Mouse (Mus musculus) liver, adult 2 months (tissue): Measurements from ENCODE around the gene Atf4. TPM values are rescaled to one million over a fixed set of nuclear protein-coding genes. Genes with fewer than 3 reads are reported as not detected.

Experiments used
- DNase-seq: peaks from one replicate; pipeline ENCODE4 v3.0.0-alpha.2; 2011; ENCODE audit warnings: low read depth, low spot score; ENCODE audit errors: extremely low read depth
- H3K27ac ChIP-seq: fragments of 200-500 bp; replicated peaks from 2 replicates; pipeline ENCODE4 v1.5.1; 2012; ENCODE audit warnings: low read depth, mild to moderate bottlenecking, control low read depth, inconsistent platforms, low read length; ENCODE audit not compliant: insufficient read depth
- H3K27me3 ChIP-seq: fragments of 200-500 bp; 2 replicates; pipeline ENCODE4 v1.6.1; 2012; ENCODE audit warnings: mild to moderate bottlenecking, moderate library complexity, low read length, inconsistent platforms; ENCODE audit not compliant: control insufficient read depth, insufficient read depth
- H3K36me3 ChIP-seq: fragments of 200-500 bp; 2 replicates; pipeline ENCODE4 v1.6.1; 2012; ENCODE audit warnings: low read length, inconsistent platforms; ENCODE audit not compliant: control insufficient read depth, insufficient read depth
- H3K4me1 ChIP-seq: fragments of 200-500 bp; 2 replicates; pipeline ENCODE4 v1.6.1; 2011; ENCODE audit warnings: low read length; ENCODE audit not compliant: control insufficient read depth, insufficient read depth
- H3K4me3 ChIP-seq: fragments of 200-500 bp; 2 replicates; pipeline ENCODE4 v1.5.1; 2011; ENCODE audit warnings: low read depth, mild to moderate bottlenecking, control low read depth, low read length, moderate library complexity; ENCODE audit not compliant: insufficient read depth
- H3K79me2 ChIP-seq: fragments of 200-500 bp; 2 replicates; pipeline ENCODE4 v1.6.1; 2012; ENCODE audit warnings: inconsistent platforms, mild to moderate bottlenecking, low read length, moderate library complexity; ENCODE audit not compliant: control insufficient read depth, insufficient read depth
- H3K9ac ChIP-seq: fragments of 200-500 bp; 2 replicates; pipeline ENCODE4 v1.6.1; 2012; ENCODE audit warnings: low read depth, mild to moderate bottlenecking, control low read depth, inconsistent platforms, low read length
- CTCF ChIP-seq: fragments of 200-500 bp; IDR thresholded peaks from 2 replicates; pipeline ENCODE4 v1.5.1; 2011; ENCODE audit warnings: low read depth, low read length, control low read depth
- POLR2A ChIP-seq: fragments of 200-500 bp; IDR thresholded peaks from 2 replicates; pipeline ENCODE4 v1.6.1; 2011; ENCODE audit warnings: low read length, control low read depth; ENCODE audit not compliant: insufficient read depth; ENCODE audit errors: extremely low read depth
- WGBS: fragments of 180-500 bp; shearing (Covaris S2); methylation state at CpG from one replicate; pipeline ENCODE4 v1.1.7; 2018; 5-methylcytosine and 5-hydroxymethylcytosine counted together
- polyA plus RNA-seq: library from polyadenylated mRNA; depleted of rRNA; stranded (reverse); fragments of >200 nt; gene quantifications from 2 replicates; pipeline ENCODE4 v1.2.3, GENCODE M21; 2012
- total RNA-seq: library from RNA; depleted of rRNA; stranded (reverse); fragments of >200 nt; gene quantifications from 2 replicates; pipeline ENCODE4 v1.2.3, GENCODE M21; 2014

Atf4 gene
- total and polyA plus RNA-seq, 2 experiments: 50.0 to 130 TPM

DNA sequence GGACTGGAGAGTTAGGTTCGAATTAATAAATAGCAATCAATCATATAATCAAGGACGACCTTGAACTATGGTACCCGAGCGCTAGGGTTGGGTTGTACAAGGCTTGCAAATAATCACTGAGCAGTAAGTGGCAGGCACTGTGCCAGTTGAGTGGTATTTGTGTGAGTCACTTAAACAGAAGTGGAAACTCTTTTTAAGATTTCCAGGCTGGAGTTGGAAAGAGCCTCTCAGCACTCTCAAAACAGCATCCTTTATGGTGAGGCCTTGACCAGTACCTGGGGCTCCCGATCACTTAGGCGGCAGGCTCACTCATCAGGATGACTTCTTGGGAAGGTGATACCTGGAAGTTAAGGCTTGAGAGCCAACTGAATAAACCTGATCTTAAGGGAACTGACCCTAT lies 777 bp upstream of the Atf4 start:
- Histone ChIP-seq H3K36me3 (peaks cover 23% of the 10 kb centered on the region), H3K79me2 (peaks cover 12% of the 10 kb centered on the region; the same call in 1 of the 2 replicates)
- 11% methylated on average over 6 of the region's 6 CpGs for WGBS

GRCm38 (mm10) chr15:80255646-80256121 lies 700 bp downstream of the Atf4 start:
- Histone ChIP-seq H3K79me2 (peaks cover 12% of the 10 kb centered on the region; the same call in 1 of the 2 replicates), H3K27me3 (no peaks in the 10 kb centered on the region), H3K4me3 (peak overlapping the region; percentile 85), H3K27ac (peak overlapping the region; percentile 96), H3K36me3 (peaks cover 21% of the 10 kb centered on the region), H3K9ac (peak overlapping the region; percentile 98), H3K4me1 (peaks cover 22% of the 10 kb centered on the region)
- peak; percentile 53 for DNase-seq
- TF ChIP-seq CTCF: no peak
- no peak for TF ChIP-seq POLR2A
- under 1% methylated on average over 50 of the region's 51 CpGs for WGBS

More for the DNA sequence above, 777 bp upstream of the Atf4 start:
- peak; percentile 72 for DNase-seq
- peaks cover 33% of the 10 kb centered on the region for H3K4me1 ChIP-seq
- TF ChIP-seq CTCF: no peak
- no peaks in the 10 kb centered on the region for H3K27me3 ChIP-seq
- peak overlapping the region; percentile 47 for H3K4me3 ChIP-seq
- peak overlapping the region; percentile 98 for H3K27ac ChIP-seq
- peak overlapping the region; percentile 83 for H3K9ac ChIP-seq

GRCm38 (mm10) chr15:80256242-80256641 lies 1.3 kb downstream of the Atf4 start:
- DNase-seq: no peak
- H3K79me2 ChIP-seq: peaks cover 12% of the 10 kb centered on the region; the same call in 1 of the 2 replicates
- peak overlapping the region; percentile 98 for H3K9ac ChIP-seq
- TF ChIP-seq POLR2A (no peak), CTCF (no peak)
- peak overlapping the region; percentile 85 for H3K4me3 ChIP-seq
- no peaks in the 10 kb centered on the region for H3K27me3 ChIP-seq
- peaks cover 19% of the 10 kb centered on the region for H3K36me3 ChIP-seq
- WGBS: under 1% methylated on average over 16 of the region's 16 CpGs
- peak overlapping the region; percentile 96 for H3K27ac ChIP-seq
- H3K4me1 ChIP-seq: peaks cover 17% of the 10 kb centered on the region

DNA sequence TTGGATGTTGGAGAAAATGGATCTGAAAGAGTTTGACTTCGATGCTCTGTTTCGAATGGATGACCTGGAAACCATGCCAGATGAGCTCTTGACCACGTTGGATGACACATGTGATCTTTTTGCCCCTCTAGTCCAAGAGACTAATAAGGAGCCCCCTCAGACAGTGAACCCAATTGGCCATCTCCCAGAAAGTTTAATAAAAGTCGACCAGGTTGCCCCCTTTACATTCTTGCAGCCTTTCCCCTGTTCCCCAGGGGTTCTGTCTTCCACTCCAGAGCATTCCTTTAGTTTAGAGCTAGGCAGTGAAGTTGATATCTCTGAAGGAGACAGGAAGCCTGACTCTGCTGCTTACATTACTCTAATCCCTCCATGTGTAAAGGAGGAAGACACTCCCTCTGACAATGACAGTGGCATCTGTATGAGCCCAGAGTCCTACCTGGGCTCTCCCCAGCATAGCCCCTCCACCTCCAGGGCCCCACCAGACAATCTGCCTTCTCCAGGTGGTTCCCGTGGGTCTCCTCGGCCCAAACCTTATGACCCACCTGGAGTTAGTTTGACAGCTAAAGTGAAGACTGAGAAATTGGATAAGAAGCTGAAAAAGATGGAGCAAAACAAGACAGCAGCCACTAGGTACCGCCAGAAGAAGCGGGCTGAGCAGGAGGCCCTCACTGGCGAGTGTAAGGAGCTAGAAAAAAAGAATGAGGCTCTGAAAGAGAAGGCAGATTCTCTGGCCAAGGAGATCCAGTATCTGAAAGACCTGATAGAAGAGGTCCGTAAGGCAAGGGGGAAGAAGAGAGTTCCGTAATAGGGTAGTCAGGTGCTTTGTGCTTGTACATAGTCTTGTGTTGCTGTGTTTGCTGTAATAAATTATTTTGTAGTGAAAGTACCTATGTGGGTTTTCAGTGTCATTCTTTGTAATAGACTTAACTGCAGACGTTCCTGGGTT lies 1.9 kb downstream of the Atf4 start:
- 25% methylated on average over 12 of the region's 12 CpGs for WGBS
- DNase-seq: no peak
- TF ChIP-seq CTCF: no peak
- TF ChIP-seq POLR2A: no peak

DNA sequence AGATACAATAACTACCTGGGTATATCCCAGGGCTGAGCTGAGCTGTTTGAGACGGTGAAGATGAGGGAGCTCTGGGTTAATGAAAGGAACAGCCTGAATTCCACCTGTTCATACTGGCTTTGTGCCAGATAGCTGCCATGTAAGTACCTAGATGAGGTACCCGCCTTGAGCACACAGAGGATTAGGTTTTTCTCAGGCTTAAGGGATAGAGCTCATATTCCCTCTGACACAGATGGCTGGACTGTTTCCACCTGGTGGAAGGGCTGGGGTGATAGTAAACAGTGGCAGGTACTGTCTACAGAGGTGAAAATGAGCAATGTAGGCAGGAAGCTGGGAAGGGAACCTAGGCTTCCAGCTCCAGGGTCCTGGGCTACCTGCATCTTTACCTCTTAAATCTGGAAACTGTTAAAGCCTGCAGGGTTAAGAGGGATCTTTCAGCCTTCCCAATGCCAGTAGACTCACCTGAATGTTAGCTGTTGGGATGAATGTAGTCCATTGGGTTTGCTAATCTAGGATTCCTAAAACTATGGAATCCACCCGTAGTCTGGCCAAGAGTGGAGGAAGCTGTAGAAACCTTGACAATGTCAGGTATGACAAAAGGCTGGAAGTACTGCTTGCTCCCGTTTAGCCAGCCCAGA lies 2.7 kb downstream of the Atf4 start:
- H3K9ac ChIP-seq: peak overlapping the region; percentile 42
- DNase-seq: peak; percentile 43
- H3K27me3 ChIP-seq: no peaks in the 10 kb centered on the region
- TF ChIP-seq CTCF: no peak
- no peak for TF ChIP-seq POLR2A
- peak overlapping the region; percentile 31 for H3K27ac ChIP-seq
- WGBS: 11% methylated on average over 4 of the region's 4 CpGs
- peaks cover 15% of the 10 kb centered on the region; the same call in 1 of the 2 replicates for H3K79me2 ChIP-seq
- peaks cover 18% of the 10 kb centered on the region for H3K36me3 ChIP-seq
- H3K4me3 ChIP-seq: peak overlapping the region; percentile 5; the same call in 1 of the 2 replicates
- peaks cover 15% of the 10 kb centered on the region for H3K4me1 ChIP-seq

More for the DNA sequence above, 1.9 kb downstream of the Atf4 start:
- peaks cover 12% of the 10 kb centered on the region; the same call in 1 of the 2 replicates for H3K79me2 ChIP-seq
- H3K9ac ChIP-seq: peak overlapping the region; percentile 98
- H3K27me3 ChIP-seq: no peaks in the 10 kb centered on the region
- peaks cover 18% of the 10 kb centered on the region for H3K36me3 ChIP-seq
- H3K4me1 ChIP-seq: peaks cover 15% of the 10 kb centered on the region
- peak overlapping the region; percentile 85 for H3K4me3 ChIP-seq
- peak overlapping the region; percentile 96 for H3K27ac ChIP-seq
